Mouse (Mus musculus) splenic B cell, adult 2 months (primary cell): ENCODE data around the gene Rin3.
"Not testable (repeated sequence)": the region's sequence is repeated elsewhere in the genome, so short reads cannot be mapped to it uniquely, and the experiment has no call there.

Experiments used
- DNase-seq: peaks from one replicate; pipeline ENCODE4 v3.0.0-alpha.2; 2011; ENCODE audit warnings: low read depth, low spot score
- H3K27me3 ChIP-seq: 2 replicates; pipeline ENCODE4 v1.6.1; 2012; ENCODE audit warnings: mild to moderate bottlenecking, low read length, moderate library complexity, mixed read lengths; ENCODE audit not compliant: control insufficient read depth, poor library complexity, insufficient read depth, severe bottlenecking
- H3K36me3 ChIP-seq: 2 replicates; pipeline ENCODE4 v1.6.1; 2012; ENCODE audit warnings: mild to moderate bottlenecking, low read length, moderate library complexity, mixed read lengths; ENCODE audit not compliant: control insufficient read depth, poor library complexity, insufficient read depth, severe bottlenecking

Rin3 gene

GRCm38 (mm10) chr12:102263249-102263648 lies 19.6 kb upstream of the Rin3 start:
- DNase-seq = no peak
- H3K36me3 ChIP-seq = no peaks in the 10 kb centered on the region
- H3K27me3 ChIP-seq = no peaks in the 10 kb centered on the region

- no peaks in the 10 kb centered on the region for H3K36me3 ChIP-seq
- DNase-seq = no peak
Measured at GRCm38 (mm10) chr12:102266433-102266832, 16.4 kb upstream of the Rin3 start.

DNA sequence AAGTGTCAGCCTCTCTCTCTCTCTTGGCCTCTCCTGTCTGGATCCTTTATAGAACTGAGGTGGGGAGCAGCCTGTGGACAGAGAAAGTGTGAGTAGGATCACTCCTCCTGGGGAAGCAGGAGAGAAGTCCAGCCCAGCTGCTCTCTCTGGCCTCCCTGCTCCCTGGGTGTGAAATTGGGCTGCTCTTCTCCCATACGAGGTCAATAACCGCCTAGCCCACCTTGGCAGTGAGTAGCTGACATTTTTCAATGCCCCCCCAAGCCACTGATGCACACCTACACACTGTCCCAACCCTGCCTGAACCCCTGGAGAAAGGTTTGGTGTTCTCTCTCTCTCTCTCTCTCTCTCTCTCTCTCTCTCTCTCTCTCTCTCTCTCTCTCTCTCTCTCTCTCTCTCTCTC lies 13.7 kb upstream of the Rin3 start:
- no peak for DNase-seq
- Histone ChIP-seq H3K36me3 (no peaks in the 10 kb centered on the region), H3K27me3 (no peaks in the 10 kb centered on the region; the same call in 1 of the 2 replicates)

More at GRCm38 (mm10) chr12:102266433-102266832, 16.4 kb upstream of the Rin3 start:
- H3K27me3 ChIP-seq = no peaks in the 10 kb centered on the region; the same call in 1 of the 2 replicates

DNA sequence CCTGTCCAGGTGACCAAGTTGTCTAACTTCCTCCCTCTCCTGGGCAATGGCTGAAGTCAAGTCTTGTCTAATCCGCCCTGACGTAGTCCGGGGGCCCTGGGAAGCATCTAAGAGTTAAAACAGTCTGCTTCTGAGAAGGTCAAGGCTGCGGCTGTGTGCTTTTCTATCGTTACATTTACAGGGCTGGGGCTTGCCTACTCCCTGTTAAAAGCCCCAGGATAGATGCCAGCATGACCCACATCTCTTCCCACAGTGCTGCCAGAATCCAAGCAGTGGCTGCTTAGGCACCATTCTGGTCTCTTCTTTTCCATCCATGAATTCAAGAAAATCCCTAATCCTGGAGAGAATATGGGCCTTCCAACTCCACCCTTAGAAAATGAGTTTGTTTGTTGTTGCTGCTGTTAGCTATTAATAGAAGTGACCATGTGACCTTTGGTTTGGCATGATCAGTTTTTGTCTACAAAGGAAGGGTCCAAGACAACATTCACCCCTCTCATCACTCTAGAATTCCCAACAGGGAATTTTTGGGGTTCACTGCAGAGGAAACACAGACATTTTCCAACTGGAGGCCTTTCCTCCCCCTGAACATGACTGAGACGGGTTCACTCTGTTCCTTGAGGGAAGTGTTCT lies 12.0 kb upstream of the Rin3 start:
- Histone ChIP-seq H3K27me3 (no peaks in the 10 kb centered on the region; the same call in 1 of the 2 replicates), H3K36me3 (no peaks in the 10 kb centered on the region)
- no peak for DNase-seq

DNA sequence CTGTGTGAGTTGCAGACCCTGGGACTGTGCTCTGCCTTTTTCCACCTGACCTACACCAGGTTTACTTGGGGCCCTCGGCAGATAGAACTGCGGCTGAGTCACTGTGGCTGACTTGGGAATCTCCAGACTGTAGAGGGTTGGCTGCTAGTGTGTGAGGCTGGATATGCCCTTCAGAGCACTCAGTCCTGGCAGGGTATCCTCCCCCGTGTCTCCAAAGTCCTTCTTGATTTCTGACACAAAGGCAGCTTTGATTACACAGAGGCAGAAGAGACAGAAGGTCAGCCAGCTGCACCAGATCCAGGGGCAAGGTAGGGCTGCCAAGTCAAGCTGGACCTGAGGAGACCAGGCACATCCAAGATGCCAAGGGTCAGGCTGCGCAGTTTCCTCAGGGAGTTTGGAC lies 11.4 kb upstream of the Rin3 start:
- no peak for DNase-seq

DNA sequence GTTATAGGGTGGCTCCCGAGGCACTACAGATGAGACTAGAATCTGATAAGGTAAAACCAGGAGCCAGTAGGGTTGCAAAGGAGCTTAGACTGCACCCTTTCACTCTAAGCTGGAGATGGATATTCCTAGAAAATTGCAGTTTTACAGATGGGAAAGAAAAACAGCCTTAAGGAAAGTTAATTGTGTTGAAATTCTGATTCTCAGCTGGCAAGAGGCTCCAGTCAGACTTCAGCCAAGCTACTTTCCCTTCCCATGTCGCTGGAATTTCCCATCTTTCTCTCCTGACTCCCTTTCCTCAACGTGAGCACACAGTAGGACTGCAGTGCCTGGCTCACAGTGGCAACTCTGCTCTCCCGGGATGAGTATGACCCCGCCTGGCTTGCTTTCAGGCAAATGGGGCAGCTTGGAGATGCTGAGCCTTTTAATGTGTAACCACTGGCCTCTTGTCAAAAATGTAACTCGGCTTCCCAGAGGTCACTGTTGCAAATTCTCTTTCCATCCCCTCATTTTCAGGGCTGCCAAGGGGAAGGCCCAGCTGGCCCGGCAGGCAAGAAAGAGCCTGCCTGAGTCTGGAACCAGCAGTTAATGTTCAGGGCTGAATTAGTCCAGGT lies 6.9 kb upstream of the Rin3 start:
- DNase-seq = no peak
- H3K27me3 ChIP-seq = no peaks in the 10 kb centered on the region
- no peaks in the 10 kb centered on the region for H3K36me3 ChIP-seq

More for the DNA sequence above, 11.4 kb upstream of the Rin3 start:
- H3K36me3 ChIP-seq = no peaks in the 10 kb centered on the region
- H3K27me3 ChIP-seq = no peaks in the 10 kb centered on the region; the same call in 1 of the 2 replicates

- H3K36me3 ChIP-seq, H3K27me3 ChIP-seq, DNase-seq: not testable (repeated sequence)
Measured at GRCm38 (mm10) chr12:102280290-102280689, 2.6 kb upstream of the Rin3 start.

DNA sequence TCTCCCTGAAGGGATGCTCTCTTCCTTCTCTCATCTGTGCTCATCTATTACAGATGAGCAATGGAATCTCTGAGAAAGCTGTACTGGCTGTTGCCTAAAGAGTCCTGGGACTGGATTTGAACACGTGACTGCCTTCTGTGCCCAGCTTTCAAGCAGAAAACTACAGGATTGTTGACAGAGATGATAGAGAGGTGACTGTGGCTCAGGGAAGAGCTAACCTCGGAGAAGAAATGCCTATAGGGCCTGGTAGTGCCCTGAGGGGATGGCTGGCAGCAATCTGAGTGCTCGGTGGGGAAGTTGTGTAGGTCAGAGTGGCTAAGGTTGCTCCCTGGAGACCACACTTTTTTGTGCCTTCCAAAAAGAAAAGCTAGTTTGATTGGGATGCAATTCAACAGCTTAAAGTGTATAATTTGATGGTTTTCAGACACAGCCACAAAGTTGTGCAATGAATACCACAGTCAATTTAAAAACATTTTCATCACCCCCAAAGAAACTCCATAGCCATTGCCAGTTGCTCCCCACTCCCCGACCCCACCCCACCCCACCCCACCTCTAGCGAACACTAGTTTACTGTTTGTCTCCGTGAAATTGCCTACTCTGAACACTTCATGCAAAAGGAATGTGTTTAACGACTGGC lies 1.9 kb upstream of the Rin3 start:
- no peaks in the 10 kb centered on the region for H3K36me3 ChIP-seq
- no peak for DNase-seq
- no peaks in the 10 kb centered on the region for H3K27me3 ChIP-seq

GRCm38 (mm10) chr12:102282126-102282525 lies 722 bp upstream of the Rin3 start:
- no peaks in the 10 kb centered on the region for H3K36me3 ChIP-seq
- no peak for DNase-seq
- H3K27me3 ChIP-seq = no peaks in the 10 kb centered on the region

GRCm38 (mm10) chr12:102283483-102284266 lies 827 bp downstream of the Rin3 start:
- Histone ChIP-seq H3K27me3 (no peaks in the 10 kb centered on the region), H3K36me3 (no peaks in the 10 kb centered on the region)
- DNase-seq = no peak

DNA sequence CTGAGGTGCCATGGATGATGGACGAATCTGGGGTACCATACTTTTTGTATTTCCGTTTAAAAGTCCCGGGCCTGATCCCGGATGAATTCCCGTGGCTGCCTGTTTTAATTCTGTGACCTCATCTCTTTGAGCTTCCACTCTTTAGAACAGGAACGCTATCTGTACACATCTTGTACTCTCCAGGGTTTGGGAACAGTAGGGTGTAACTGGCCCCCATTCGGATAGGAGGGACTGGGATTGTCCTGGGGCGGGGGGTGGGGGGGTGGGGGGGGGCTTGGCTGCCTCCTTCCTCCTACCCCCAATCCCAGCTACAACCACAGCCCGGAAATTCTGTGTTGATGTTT lies 1.4 kb downstream of the Rin3 start:
- no peaks in the 10 kb centered on the region for H3K27me3 ChIP-seq
- no peak for DNase-seq
- H3K36me3 ChIP-seq = no peaks in the 10 kb centered on the region

DNA sequence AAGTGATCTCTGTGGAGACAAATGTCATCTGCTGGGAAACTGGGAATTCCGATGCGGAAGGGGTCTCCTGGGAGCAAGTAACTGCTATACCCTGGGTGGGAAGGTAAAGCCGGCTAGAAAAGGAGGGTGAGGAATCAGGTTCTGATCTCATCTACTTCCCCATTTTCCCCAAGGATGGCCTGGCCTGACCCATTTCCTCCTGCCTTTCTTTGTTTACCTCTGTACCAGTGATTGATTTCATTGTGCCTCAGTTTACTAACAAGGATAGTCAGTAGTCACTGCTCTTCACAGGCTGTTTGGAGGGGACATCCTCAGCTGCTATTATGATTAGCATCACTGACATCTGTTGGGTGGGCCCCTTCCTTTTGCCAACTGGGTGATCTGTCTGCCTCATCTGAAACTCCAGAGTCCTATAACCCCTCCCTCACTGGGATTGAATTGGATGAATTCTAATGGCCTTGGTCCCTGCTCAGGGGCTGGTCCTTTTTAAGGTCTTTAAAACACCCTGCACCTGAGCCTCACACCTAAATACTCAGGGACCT lies 1.8 kb downstream of the Rin3 start:
- Histone ChIP-seq H3K36me3 (no peaks in the 10 kb centered on the region), H3K27me3 (no peaks in the 10 kb centered on the region)
- no peak for DNase-seq

GRCm38 (mm10) chr12:102285318-102285717 lies 2.5 kb downstream of the Rin3 start:
- no peaks in the 10 kb centered on the region for H3K27me3 ChIP-seq
- no peak for DNase-seq

GRCm38 (mm10) chr12:102285779-102286178 lies 2.9 kb downstream of the Rin3 start:
- no peaks in the 10 kb centered on the region for H3K36me3 ChIP-seq
- DNase-seq = no peak
- no peaks in the 10 kb centered on the region for H3K27me3 ChIP-seq

More at GRCm38 (mm10) chr12:102285318-102285717, 2.5 kb downstream of the Rin3 start:
- no peaks in the 10 kb centered on the region for H3K36me3 ChIP-seq
